Mouse (Mus musculus): ENCODE results near the gene Fancc. TPM values are rescaled to one million over a fixed set of nuclear protein-coding genes. Genes with fewer than 3 reads are reported as not detected.
"Not testable (repeated sequence)": the region's sequence is repeated elsewhere in the genome, so short reads cannot be mapped to it uniquely, and the experiment has no call there.

Gene Fancc
- polyA plus RNA-seq, 1 experiment from 2014 or later: 18.1 TPM

- no peak for ATAC-seq (ENCODE audit: low FRiP score, low TSS enrichment)
- no peak for DNase-seq
These were observed 45.9 kb downstream of the Fancc start for GRCm38 (mm10) chr13:63451140-63451539.

GRCm38 (mm10) chr13:63445419-63445818, 51.7 kb downstream of the Fancc start:
- Histone ChIP-seq H3K4me3 (replicated peaks; ENCODE audit: low read depth, low read length) (no peak overlapping the region), H3K27ac (replicated peaks; ENCODE audit: low read depth, low read length) (no peak overlapping the region), H3K9me3 (ENCODE audit: control insufficient read depth, low read length) (no peaks in the 10 kb centered on the region), H3K4me2 (ENCODE audit: low read length) (no peak overlapping the region), H3K36me3 (ENCODE audit: control insufficient read depth, insufficient read depth, low read length) (no peaks in the 10 kb centered on the region), H3K4me1 (ENCODE audit: control insufficient read depth, insufficient read depth, low read length) (no peaks in the 10 kb centered on the region), H3K27me3 (ENCODE audit: control insufficient read depth, insufficient read depth, low read length) (no peaks in the 10 kb centered on the region), H3K9ac (replicated peaks; ENCODE audit: low read length) (no peak overlapping the region)
- DNase-seq: no peak
- WGBS: 87% methylated on average over 6 of the region's 6 CpGs
- no peak for ATAC-seq (ENCODE audit: low FRiP score, low TSS enrichment)

More at GRCm38 (mm10) chr13:63451140-63451539, 45.9 kb downstream of the Fancc start:
- Histone ChIP-seq H3K36me3 (ENCODE audit: control insufficient read depth, insufficient read depth, low read length) (no peaks in the 10 kb centered on the region), H3K27me3 (ENCODE audit: control insufficient read depth, insufficient read depth, low read length) (no peaks in the 10 kb centered on the region), H3K4me1 (ENCODE audit: control insufficient read depth, insufficient read depth, low read length) (no peaks in the 10 kb centered on the region), H3K9me3 (ENCODE audit: control insufficient read depth, low read length) (no peaks in the 10 kb centered on the region), H3K4me2 (ENCODE audit: low read length) (no peak overlapping the region), H3K9ac (replicated peaks; ENCODE audit: low read length) (no peak overlapping the region), H3K27ac (replicated peaks; ENCODE audit: low read depth, low read length) (no peak overlapping the region), H3K4me3 (replicated peaks; ENCODE audit: low read depth, low read length) (no peak overlapping the region)
- 68% methylated on average over 7 of the region's 7 CpGs for WGBS

- Histone ChIP-seq H3K4me3 (replicated peaks; ENCODE audit: low read depth, low read length) (no peak overlapping the region), H3K36me3 (ENCODE audit: control insufficient read depth, insufficient read depth, low read length) (no peaks in the 10 kb centered on the region), H3K9me3 (ENCODE audit: control insufficient read depth, low read length) (no peaks in the 10 kb centered on the region), H3K9ac (replicated peaks; ENCODE audit: low read length) (no peak overlapping the region), H3K27ac (replicated peaks; ENCODE audit: low read depth, low read length) (no peak overlapping the region), H3K27me3 (ENCODE audit: control insufficient read depth, insufficient read depth, low read length) (no peaks in the 10 kb centered on the region), H3K4me1 (ENCODE audit: control insufficient read depth, insufficient read depth, low read length) (0 out of 2 replicates have a peak, but pooled peaks cover 5% of the 10 kb centered on the region), H3K4me2 (ENCODE audit: low read length) (no peak overlapping the region)
- DNase-seq: peak; percentile 12
- WGBS: 90% methylated on average over 3 of the region's 3 CpGs
- ATAC-seq (ENCODE audit: low FRiP score, low TSS enrichment): no peak
These were observed 64.3 kb downstream of the Fancc start for GRCm38 (mm10) chr13:63432759-63433158.

- no peak for ATAC-seq (ENCODE audit: low FRiP score, low TSS enrichment)
- H3K36me3 ChIP-seq (ENCODE audit: control insufficient read depth, insufficient read depth, low read length): no peaks in the 10 kb centered on the region
- peak overlapping the region; percentile 63 for H3K4me3 ChIP-seq (replicated peaks; ENCODE audit: low read depth, low read length)
- peak overlapping the region; percentile 66 for H3K9ac ChIP-seq (replicated peaks; ENCODE audit: low read length)
- no peak for DNase-seq
- peak overlapping the region; percentile 61 for H3K4me2 ChIP-seq (ENCODE audit: low read length)
- no peaks in the 10 kb centered on the region for H3K27me3 ChIP-seq (ENCODE audit: control insufficient read depth, insufficient read depth, low read length)
- H3K9me3 ChIP-seq (ENCODE audit: control insufficient read depth, low read length): no peaks in the 10 kb centered on the region
- H3K4me1 ChIP-seq (ENCODE audit: control insufficient read depth, insufficient read depth, low read length): 0 out of 2 replicates have a peak, but pooled peaks cover 5% of the 10 kb centered on the region
- WGBS: 15% methylated on average over 5 of the region's 5 CpGs
- peak overlapping the region; percentile 87 for H3K27ac ChIP-seq (replicated peaks; ENCODE audit: low read depth, low read length)
These were observed 65.3 kb downstream of the Fancc start for GRCm38 (mm10) chr13:63431857-63432191.

- ATAC-seq (ENCODE audit: low FRiP score, low TSS enrichment) (peak; percentile 94), DNase-seq (peak; percentile 96)
- Histone ChIP-seq H3K27ac (replicated peaks; ENCODE audit: low read depth, low read length) (peak overlapping the region; percentile 87), H3K27me3 (ENCODE audit: control insufficient read depth, insufficient read depth, low read length) (no peaks in the 10 kb centered on the region), H3K9ac (replicated peaks; ENCODE audit: low read length) (peak overlapping the region; percentile 66), H3K4me3 (replicated peaks; ENCODE audit: low read depth, low read length) (peak overlapping the region; percentile 63), H3K9me3 (ENCODE audit: control insufficient read depth, low read length) (no peaks in the 10 kb centered on the region), H3K4me1 (ENCODE audit: control insufficient read depth, insufficient read depth, low read length) (0 out of 2 replicates have a peak, but pooled peaks cover 5% of the 10 kb centered on the region), H3K36me3 (ENCODE audit: control insufficient read depth, insufficient read depth, low read length) (no peaks in the 10 kb centered on the region), H3K4me2 (ENCODE audit: low read length) (peak overlapping the region; percentile 61)
- under 1% methylated on average over 76 of the region's 82 CpGs for WGBS
These were observed 65.8 kb downstream of the Fancc start for GRCm38 (mm10) chr13:63431030-63431856.

- H3K4me2 ChIP-seq (ENCODE audit: low read length): peak overlapping the region; percentile 61
- WGBS: under 1% methylated on average over 4 of the region's 4 CpGs
- H3K27ac ChIP-seq (replicated peaks; ENCODE audit: low read depth, low read length): peak overlapping the region; percentile 87
- H3K4me3 ChIP-seq (replicated peaks; ENCODE audit: low read depth, low read length): peak overlapping the region; percentile 63
- H3K9me3 ChIP-seq (ENCODE audit: control insufficient read depth, low read length): no peaks in the 10 kb centered on the region
- H3K27me3 ChIP-seq (ENCODE audit: control insufficient read depth, insufficient read depth, low read length): no peaks in the 10 kb centered on the region
- ATAC-seq (ENCODE audit: low FRiP score, low TSS enrichment) (peak; percentile 81), DNase-seq (no peak)
- H3K4me1 ChIP-seq (ENCODE audit: control insufficient read depth, insufficient read depth, low read length): 0 out of 2 replicates have a peak, but pooled peaks cover 5% of the 10 kb centered on the region
- peak overlapping the region; percentile 66 for H3K9ac ChIP-seq (replicated peaks; ENCODE audit: low read length)
- no peaks in the 10 kb centered on the region for H3K36me3 ChIP-seq (ENCODE audit: control insufficient read depth, insufficient read depth, low read length)
These were observed 66.4 kb downstream of the Fancc start for GRCm38 (mm10) chr13:63430681-63431029.

- whole genome bisulfite sequencing: 78% methylated on average over 9 of the region's 9 CpGs
- Histone ChIP-seq H3K27me3 (ENCODE audit: control insufficient read depth, insufficient read depth, low read length) (no peaks in the 10 kb centered on the region), H3K27ac (replicated peaks; ENCODE audit: low read depth, low read length) (peak overlapping the region; percentile 87), H3K9me3 (ENCODE audit: control insufficient read depth, low read length) (no peaks in the 10 kb centered on the region), H3K4me2 (ENCODE audit: low read length) (peak overlapping the region; percentile 61), H3K36me3 (ENCODE audit: control insufficient read depth, insufficient read depth, low read length) (no peaks in the 10 kb centered on the region), H3K4me3 (replicated peaks; ENCODE audit: low read depth, low read length) (peak overlapping the region; percentile 63), H3K9ac (replicated peaks; ENCODE audit: low read length) (peak overlapping the region; percentile 66), H3K4me1 (ENCODE audit: control insufficient read depth, insufficient read depth, low read length) (0 out of 2 replicates have a peak, but pooled peaks cover 5% of the 10 kb centered on the region)
- ATAC-seq (ENCODE audit: low FRiP score, low TSS enrichment): no peak
- no peak for DNase-seq
These were observed 66.9 kb downstream of the Fancc start for GRCm38 (mm10) chr13:63430206-63430605.

- not testable (repeated sequence) for DNase-seq; H3K4me3 ChIP-seq (replicated peaks; ENCODE audit: low read depth, low read length); H3K4me2 ChIP-seq (ENCODE audit: low read length); H3K9me3 ChIP-seq (ENCODE audit: control insufficient read depth, low read length); H3K9ac ChIP-seq (replicated peaks; ENCODE audit: low read length); H3K27ac ChIP-seq (replicated peaks; ENCODE audit: low read depth, low read length); ATAC-seq (ENCODE audit: low FRiP score, low TSS enrichment); H3K36me3 ChIP-seq (ENCODE audit: control insufficient read depth, insufficient read depth, low read length); H3K4me1 ChIP-seq (ENCODE audit: control insufficient read depth, insufficient read depth, low read length); H3K27me3 ChIP-seq (ENCODE audit: control insufficient read depth, insufficient read depth, low read length)
- 91% methylated on average over 5 of the region's 5 CpGs for WGBS
These were observed 68.9 kb downstream of the Fancc start for GRCm38 (mm10) chr13:63428211-63428610.

GRCm38 (mm10) chr13:63423060-63423459, 74.0 kb downstream of the Fancc start:
- no peaks in the 10 kb centered on the region for H3K4me1 ChIP-seq (ENCODE audit: control insufficient read depth, insufficient read depth, low read length)
- H3K9ac ChIP-seq (replicated peaks; ENCODE audit: low read length): no peak overlapping the region
- no peak overlapping the region for H3K4me3 ChIP-seq (replicated peaks; ENCODE audit: low read depth, low read length)
- 98% methylated on average over 2 of the region's 2 CpGs for WGBS
- ATAC-seq (ENCODE audit: low FRiP score, low TSS enrichment) (no peak), DNase-seq (no peak)
- H3K9me3 ChIP-seq (ENCODE audit: control insufficient read depth, low read length): no peaks in the 10 kb centered on the region
- H3K27me3 ChIP-seq (ENCODE audit: control insufficient read depth, insufficient read depth, low read length): no peaks in the 10 kb centered on the region
- H3K4me2 ChIP-seq (ENCODE audit: low read length): no peak overlapping the region
- no peak overlapping the region for H3K27ac ChIP-seq (replicated peaks; ENCODE audit: low read depth, low read length)
- no peaks in the 10 kb centered on the region for H3K36me3 ChIP-seq (ENCODE audit: control insufficient read depth, insufficient read depth, low read length)
